14 mouse cellular contexts compared by ENCODE assay signal in genomic region chr15:101308440-101309348, GRCm38 (mm10). TPM values are rescaled to one million over a fixed set of nuclear protein-coding genes. Genes with fewer than 3 reads are reported as not detected.
DNase-seq lines count a peak whose midpoint lies in the region; ATAC-seq lines count a peak whose summit lies in the region.
"Had no signal": no experiment of that assay in that cellular context is flagged by ENCODE, and none has a peak within 500 bp of the region (broad histone marks: within the 10 kb centered on the region; RNA-seq: fewer than 3 reads in every experiment).

No protein-coding gene starts in this region.

- DNase-seq in layer of hippocampus, adult 18-20 months (ENCODE audit: low spot score in 2 of 2), result peak; percentile 46 to 75
- no peak for DNase-seq in layer of hippocampus, postnatal 25 days (ENCODE audit: extremely low spot score in 1 of 2, low spot score in 1 of 2)
- DNase-seq in NIH3T3 (ENCODE audit: low read depth), result peak; percentile 90
- DNase-seq in cerebellum, postnatal 4 days (ENCODE audit: low spot score in 2 of 2), result no peak
- no peak for DNase-seq in spleen, adult 12 weeks (ENCODE audit: low spot score)
- DNase-seq: cerebellum, adult 18-20 months; kidney, adult 2 months; thymus, postnatal 36 days had no signal

- peak; percentile 26 to 37; a peak in 1 of 4 replicates for ATAC-seq in hematopoietic stem cell, adult 5-6 weeks (replicated peaks in 1 of 2; ENCODE audit: insufficient read depth in 1 of 2, low FRiP score in 2 of 2, low TSS enrichment in 1 of 2, low read depth in 1 of 2, poor library complexity in 2 of 2, severe bottlenecking in 2 of 2)
- ATAC-seq in cerebellum, adult (ENCODE audit: insufficient number of reproducible peaks, low FRiP score, low TSS enrichment), result no peak

- H3K4me1 ChIP-seq in brown adipose tissue, adult 24 weeks (ENCODE audit: control insufficient read depth, insufficient read depth, insufficient read length, low read length), result peaks cover 9% of the 10 kb centered on the region

- no peak overlapping the region for H3K4me3 ChIP-seq in brown adipose tissue, adult 24 weeks (ENCODE audit: insufficient read depth, low read depth, low read length)
- H3K4me3 ChIP-seq: forebrain, embryonic 10.5 days; heart, embryonic 13.5 days; midbrain, embryonic 12.5 days had no signal

- H3K27ac ChIP-seq in brown adipose tissue, adult 24 weeks (replicated peaks; ENCODE audit: low read depth, low read length), result peak overlapping the region; percentile 80
- H3K27ac ChIP-seq: forebrain, embryonic 10.5 days; heart, embryonic 13.5 days; midbrain, embryonic 12.5 days had no signal

RNA-seq across cellular contexts. Expression of gene 6030408B16Rik, which starts 15.7 kb away (rescaled TPM):
- under 1 TPM; 0.27 to 0.66 TPM for total RNA-seq in layer of hippocampus, adult 18-20 months (2021)
- under 1 TPM; 0.22 to 0.42 TPM for total RNA-seq in layer of hippocampus, postnatal 25 days (2021)
- polyA plus RNA-seq in brown adipose tissue, adult 24 weeks (2012; ENCODE audit: insufficient read depth, insufficient read length, missing spikeins), result 0.91 TPM in 1 of 2 replicates, not detected in the other
- 0.63 TPM in 1 of 2 replicates, not detected in the other for total RNA-seq in hematopoietic stem cell, adult 5-6 weeks (2017)

RNA-seq across cellular contexts. Expression of gene Atg101, which starts 24.6 kb away (rescaled TPM):
- total RNA-seq in layer of hippocampus, adult 18-20 months (2021), result 10 to 100 TPM; 53.2 to 57.5 TPM
- 10 to 100 TPM; 45.2 to 53.9 TPM for total RNA-seq in layer of hippocampus, postnatal 25 days (2021)
- 34.8 and 38.0 TPM in 2 replicates for polyA plus RNA-seq in brown adipose tissue, adult 24 weeks (2012; ENCODE audit: insufficient read depth, insufficient read length, missing spikeins)
- 31.9 and 59.4 TPM in 2 replicates for total RNA-seq in hematopoietic stem cell, adult 5-6 weeks (2017)

RNA-seq across cellular contexts. Expression of gene Nr4a1, which starts 54.6 kb away (rescaled TPM):
- 100 to 1,000 TPM in 1 of 2 experiments, 10 to 100 TPM in 1; 87.1 to 105 TPM for total RNA-seq in layer of hippocampus, adult 18-20 months (2021)
- total RNA-seq in layer of hippocampus, postnatal 25 days (2021), result 10 to 100 TPM; 50.5 to 62.3 TPM
- 20.8 and 136 TPM in 2 replicates for polyA plus RNA-seq in brown adipose tissue, adult 24 weeks (2012; ENCODE audit: insufficient read depth, insufficient read length, missing spikeins)
- total RNA-seq in hematopoietic stem cell, adult 5-6 weeks (2017), result 246 and 344 TPM in 2 replicates

Comparison
In these comparisons a context has a peak if more than half of its experiments do, and no peak if none do; other contexts are left out.
1. DNase-seq: peak in layer of hippocampus, adult 18-20 months (2 of 2) and NIH3T3 (single experiment); none in layer of hippocampus, postnatal 25 days (0 of 2), cerebellum, postnatal 4 days (0 of 2) and spleen, adult 12 weeks (single experiment).